Mouse (Mus musculus) hindbrain, postnatal 0 days (tissue): ENCODE measurements around the gene Il15ra. TPM values are rescaled to one million over a fixed set of nuclear protein-coding genes. Genes with fewer than 3 reads are reported as not detected.

Source experiments
- ATAC-seq: fragments of 200-750 bp; cut with Nextera tagmentation; 2 replicates; pipeline ENCODE4 v1.8.0; 2017; ENCODE audit warnings: mild to moderate bottlenecking, moderate TSS enrichment, moderate library complexity
- DNase-seq: peaks from one replicate; pipeline ENCODE4 v3.0.0-alpha.2; 2015; ENCODE audit warnings: low spot score
- H3K27ac ChIP-seq: fragments of 300-500 bp; sonication (generic); 2 replicates; pipeline ENCODE4 v1.5.1; 2014; ENCODE audit warnings: mild to moderate bottlenecking
- H3K27me3 ChIP-seq: fragments of 300-500 bp; sonication (generic); 2 replicates; pipeline ENCODE4 v1.6.1; 2014; ENCODE audit warnings: low read length, mixed read lengths; ENCODE audit not compliant: insufficient read depth
- H3K36me3 ChIP-seq: fragments of 300-500 bp; sonication (generic); 2 replicates; pipeline ENCODE4 v1.6.1; 2014; ENCODE audit warnings: low read length, mixed read lengths; ENCODE audit not compliant: insufficient read depth
- H3K4me1 ChIP-seq: fragments of 300-500 bp; sonication (generic); 2 replicates; pipeline ENCODE4 v1.6.1; 2014; ENCODE audit warnings: antibody characterized with exemption, low read length, mixed read lengths; ENCODE audit not compliant: insufficient read depth
- H3K4me2 ChIP-seq: fragments of 300-500 bp; sonication (generic); 2 replicates; pipeline ENCODE4 v1.6.1; 2014; ENCODE audit warnings: low read depth, mild to moderate bottlenecking, low read length, moderate library complexity, mixed read lengths
- H3K4me3 ChIP-seq: fragments of 300-500 bp; sonication (generic); 2 replicates; pipeline ENCODE4 v1.5.1; 2014; ENCODE audit warnings: low read length
- H3K9ac ChIP-seq: fragments of 300-500 bp; sonication (generic); replicated peaks from 2 replicates; pipeline ENCODE4 v1.6.1; 2014; ENCODE audit warnings: mild to moderate bottlenecking, low read length, moderate library complexity, mixed read lengths
- H3K9me3 ChIP-seq: fragments of 300-500 bp; sonication (generic); 2 replicates; pipeline ENCODE4 v1.6.1; 2016; ENCODE audit warnings: low read length, mixed read lengths
- CTCF ChIP-seq: IDR thresholded peaks from 2 replicates; pipeline ENCODE4 v1.5.1; 2016; ENCODE audit warnings: antibody characterized with exemption, control low read depth, low read depth
- WGBS: fragments of 180-500 bp; shearing (Covaris S2); extraction: QIAGEN DNeasy Blood & Tissue Kit; methylation state at CpG from one replicate; pipeline ENCODE4 v1.1.7; 2014; 5-methylcytosine and 5-hydroxymethylcytosine counted together
- polyA plus RNA-seq: library from polyadenylated mRNA; unstranded; fragments of >200 nt; fragmentation: Nextera tagmentation; extraction: Ambion mirVana; gene quantifications from 2 replicates; pipeline ENCODE4 v1.2.1, GENCODE M21; 2015
- total RNA-seq: library from RNA; depleted of rRNA; stranded (reverse); fragments of >200 nt; gene quantifications from 2 replicates; pipeline ENCODE4 v1.2.3, GENCODE M21; 2014

Gene Il15ra
- total and polyA plus RNA-seq, 2 experiments from 2014 or later = 0.47 to 2.0 TPM

DNA sequence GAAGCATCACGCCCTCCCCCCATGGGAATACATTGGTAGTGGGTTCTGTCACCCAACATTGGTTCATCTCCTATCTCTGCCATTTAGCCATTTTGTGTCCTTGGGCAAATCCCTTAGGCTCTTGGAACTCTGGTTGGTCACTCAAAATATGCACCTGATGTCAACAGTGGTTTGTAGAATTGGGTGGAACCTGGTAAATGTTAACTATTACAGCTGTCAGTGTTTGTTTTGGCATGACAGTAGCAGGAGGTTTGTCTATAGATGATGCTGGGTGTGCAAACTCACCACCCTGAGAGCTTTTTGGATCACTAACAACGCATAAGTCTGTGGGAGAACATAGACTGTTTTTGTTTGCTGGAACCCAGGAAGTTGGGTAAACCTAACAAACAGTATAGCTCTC is 13.5 kb downstream of the Il15ra start:
- Histone ChIP-seq H3K27ac (no peak overlapping the region), H3K9me3 (no peaks in the 10 kb centered on the region), H3K27me3 (no peaks in the 10 kb centered on the region), H3K4me3 (no peak overlapping the region), H3K4me1 (no peaks in the 10 kb centered on the region), H3K36me3 (no peaks in the 10 kb centered on the region), H3K9ac (no peak overlapping the region), H3K4me2 (no peak overlapping the region)
- WGBS = 87% methylated on average over 2 of the region's 2 CpGs
- DNase-seq (no peak), ATAC-seq (no peak)
- no peak for TF ChIP-seq CTCF

- ATAC-seq = no peak
- no peak overlapping the region for H3K4me3 ChIP-seq
- no peaks in the 10 kb centered on the region for H3K4me1 ChIP-seq
- no peaks in the 10 kb centered on the region for H3K27me3 ChIP-seq
- 89% methylated on average over 9 of the region's 9 CpGs for WGBS
- H3K36me3 ChIP-seq = no peaks in the 10 kb centered on the region
- no peak for DNase-seq
- no peak overlapping the region for H3K9ac ChIP-seq
- no peak overlapping the region for H3K27ac ChIP-seq
- H3K9me3 ChIP-seq = no peaks in the 10 kb centered on the region
- no peak overlapping the region for H3K4me2 ChIP-seq
- no peak for TF ChIP-seq CTCF
Measured at GRCm38 (mm10) chr2:11722564-11722963, 17.5 kb downstream of the Il15ra start.

DNA sequence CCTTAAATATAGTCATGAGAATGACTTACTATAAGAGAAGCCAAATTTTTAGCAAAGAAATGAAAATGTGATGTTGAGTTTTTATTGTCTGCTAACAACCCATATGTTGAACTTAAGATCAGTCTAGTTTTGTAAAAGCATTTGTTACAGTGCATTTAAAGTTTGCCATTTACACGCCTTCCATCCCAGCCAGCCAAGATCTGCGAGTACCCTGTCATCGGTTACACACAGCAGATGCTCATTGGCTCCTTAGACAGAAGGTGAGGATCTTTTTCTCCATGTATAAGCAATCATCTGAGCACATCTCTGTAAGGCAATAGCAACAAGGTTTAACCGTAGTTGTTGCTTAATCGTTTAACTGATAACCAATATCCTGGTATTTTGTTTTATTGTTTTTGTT is 22.5 kb downstream of the Il15ra start:
- no peaks in the 10 kb centered on the region for H3K36me3 ChIP-seq
- no peak overlapping the region for H3K9ac ChIP-seq
- 94% methylated on average over 5 of the region's 5 CpGs for WGBS

GRCm38 (mm10) chr2:11729091-11729490 is 24.0 kb downstream of the Il15ra start:
- Histone ChIP-seq H3K27me3 (no peaks in the 10 kb centered on the region), H3K4me1 (no peaks in the 10 kb centered on the region), H3K27ac (no peak overlapping the region), H3K4me2 (no peak overlapping the region), H3K4me3 (no peak overlapping the region), H3K36me3 (no peaks in the 10 kb centered on the region), H3K9me3 (no peaks in the 10 kb centered on the region), H3K9ac (no peak overlapping the region)
- ATAC-seq = no peak
- 67% methylated on average over 3 of the region's 3 CpGs for WGBS
- TF ChIP-seq CTCF = no peak
- DNase-seq = no peak

More for the DNA sequence above, 22.5 kb downstream of the Il15ra start:
- no peak for DNase-seq
- H3K27ac ChIP-seq = no peak overlapping the region
- no peaks in the 10 kb centered on the region for H3K27me3 ChIP-seq
- TF ChIP-seq CTCF = no peak
- no peak overlapping the region for H3K4me3 ChIP-seq
- no peak overlapping the region for H3K4me2 ChIP-seq
- no peaks in the 10 kb centered on the region for H3K9me3 ChIP-seq
- ATAC-seq = no peak
- H3K4me1 ChIP-seq = no peaks in the 10 kb centered on the region

GRCm38 (mm10) chr2:11732978-11733377 is 27.9 kb downstream of the Il15ra start:
- Histone ChIP-seq H3K4me1 (no peaks in the 10 kb centered on the region), H3K9me3 (no peaks in the 10 kb centered on the region), H3K4me2 (no peak overlapping the region), H3K27ac (no peak overlapping the region), H3K36me3 (no peaks in the 10 kb centered on the region; the same call in 1 of the 2 replicates), H3K9ac (no peak overlapping the region), H3K27me3 (no peaks in the 10 kb centered on the region), H3K4me3 (no peak overlapping the region)
- WGBS = 47% methylated on average over 5 of the region's 5 CpGs
- DNase-seq = no peak
- TF ChIP-seq CTCF = no peak
- ATAC-seq = peak; percentile 67; the same call in 1 of the 2 replicates

GRCm38 (mm10) chr2:11735853-11736252 is 30.8 kb downstream of the Il15ra start:
- no peak for DNase-seq
- WGBS = 84% methylated on average over 6 of the region's 6 CpGs
- no peak for TF ChIP-seq CTCF
- Histone ChIP-seq H3K4me2 (no peak overlapping the region), H3K27me3 (no peaks in the 10 kb centered on the region), H3K27ac (no peak overlapping the region), H3K4me1 (no peaks in the 10 kb centered on the region), H3K9me3 (no peaks in the 10 kb centered on the region), H3K36me3 (peaks cover 13% of the 10 kb centered on the region), H3K9ac (no peak overlapping the region), H3K4me3 (no peak overlapping the region)
- ATAC-seq = no peak

- Histone ChIP-seq H3K9me3 (no peaks in the 10 kb centered on the region), H3K27ac (no peak overlapping the region), H3K9ac (no peak overlapping the region), H3K36me3 (peaks cover 40% of the 10 kb centered on the region), H3K27me3 (no peaks in the 10 kb centered on the region), H3K4me3 (no peak overlapping the region), H3K4me2 (no peak overlapping the region), H3K4me1 (no peaks in the 10 kb centered on the region)
- 0 out of 2 replicates have a peak, but pooled peaks have one; percentile 41 for ATAC-seq
- no peak for DNase-seq
- 87% methylated on average over 3 of the region's 3 CpGs for WGBS
- no peak for TF ChIP-seq CTCF
Measured at GRCm38 (mm10) chr2:11738794-11739193, 33.7 kb downstream of the Il15ra start.
